Mouse (Mus musculus): ENCODE results near the gene Rin2.

Rin2 gene

GRCm38 (mm10) chr2:145832836-145833221 is 157.8 kb downstream of the Rin2 start:
- DNase-seq, result no peak

DNA sequence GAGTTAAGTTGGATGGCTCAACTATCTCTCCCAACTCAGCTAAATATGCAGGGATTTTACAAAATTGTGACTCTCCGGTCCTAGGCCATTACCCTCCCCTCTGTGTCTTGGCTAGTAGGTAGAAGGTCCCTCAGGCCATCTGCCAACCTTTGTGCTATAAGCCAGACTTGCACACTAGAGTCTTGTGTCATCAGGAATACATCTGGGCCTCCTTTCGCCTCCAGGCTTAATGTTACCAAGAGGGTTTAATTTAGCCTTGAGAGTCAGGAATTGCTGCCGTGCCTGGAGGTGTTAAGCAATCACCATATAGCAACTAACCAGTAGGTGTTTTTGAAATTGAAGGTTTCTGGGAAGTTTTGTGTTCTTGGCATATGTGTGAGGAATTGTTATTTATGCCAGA is 158.3 kb downstream of the Rin2 start:
- DNase-seq, result no peak

GRCm38 (mm10) chr2:145835920-145836319 is 160.9 kb downstream of the Rin2 start:
- no peak for DNase-seq

DNA sequence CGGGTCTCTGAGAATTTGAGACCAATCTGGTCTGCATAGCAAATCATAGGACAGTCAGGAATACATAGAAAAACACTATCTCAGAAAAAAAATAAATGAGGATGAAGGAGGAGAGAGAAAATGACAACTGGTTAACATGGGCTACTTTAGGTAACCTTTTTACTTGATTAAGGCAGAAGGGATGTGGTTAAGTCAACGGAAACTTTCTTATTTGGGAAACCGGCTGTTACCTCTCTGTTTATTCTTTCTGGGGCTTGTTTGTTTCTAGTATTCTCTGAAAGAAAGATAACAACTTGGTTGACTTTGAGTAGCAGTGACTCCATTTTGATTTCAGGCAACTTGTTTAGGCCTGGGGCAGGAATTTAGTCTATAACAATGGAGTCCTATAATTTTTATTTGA is 163.7 kb downstream of the Rin2 start:
- no peak for DNase-seq

DNA sequence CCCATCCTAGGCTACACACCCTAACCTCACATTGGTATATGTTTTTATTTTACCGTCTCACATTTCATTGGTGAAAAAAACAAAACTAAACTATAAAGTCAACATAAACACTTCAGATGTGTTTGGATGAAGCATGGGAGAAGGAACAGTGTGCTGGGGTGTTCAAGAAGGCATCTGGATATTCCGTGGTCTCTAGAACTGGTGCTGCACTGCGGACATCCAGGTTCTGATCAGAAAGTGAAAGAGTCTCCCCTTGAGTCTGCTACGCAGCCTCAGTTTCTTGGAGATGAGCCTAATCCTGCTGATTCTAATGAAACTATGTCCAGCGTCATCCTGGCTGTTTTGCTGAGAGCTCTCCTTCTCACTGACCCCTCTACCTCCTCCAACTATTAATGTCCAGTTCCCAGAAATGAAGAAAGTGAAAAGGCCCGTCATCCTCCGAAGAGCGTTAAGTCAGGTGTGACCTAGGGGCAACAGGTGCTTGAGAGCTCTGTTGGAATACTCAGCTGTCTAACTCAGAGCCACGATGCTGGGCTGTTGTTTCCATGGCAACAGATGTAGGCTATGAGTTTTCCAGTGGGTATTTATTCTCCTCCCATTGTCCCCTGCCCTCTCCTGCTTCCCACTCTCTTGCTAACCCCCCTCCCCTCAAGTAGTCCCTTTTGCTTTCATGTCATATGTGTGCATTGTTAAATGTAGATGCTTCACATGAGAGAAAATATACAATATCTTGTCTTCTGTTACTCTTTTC is 164.7 kb downstream of the Rin2 start:
- no peak for DNase-seq

DNA sequence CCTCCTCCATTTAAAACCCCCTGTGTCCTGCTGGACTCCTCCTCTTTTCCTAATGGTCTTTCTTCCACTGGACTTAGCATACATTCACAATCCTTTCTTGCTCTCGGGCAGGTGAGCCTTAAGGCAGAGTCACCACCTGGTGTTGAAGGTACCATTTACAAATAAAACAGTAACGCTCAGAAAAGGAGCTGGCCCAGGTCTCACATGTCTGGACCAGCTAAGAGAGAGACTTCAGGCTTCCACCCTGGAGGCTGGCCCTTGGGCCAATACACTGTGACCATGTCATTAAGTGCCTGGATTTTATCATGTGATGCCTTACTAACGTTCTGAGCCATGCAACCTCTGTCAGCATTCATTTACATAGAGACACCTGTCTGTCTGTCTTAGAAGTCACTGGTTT is 165.3 kb downstream of the Rin2 start:
- DNase-seq, result no peak

- no peak for DNase-seq
Measured at GRCm38 (mm10) chr2:145840910-145841870, 166.2 kb downstream of the Rin2 start.

- DNase-seq, result no peak
Measured at GRCm38 (mm10) chr2:145843322-145843721, 168.3 kb downstream of the Rin2 start.

DNA sequence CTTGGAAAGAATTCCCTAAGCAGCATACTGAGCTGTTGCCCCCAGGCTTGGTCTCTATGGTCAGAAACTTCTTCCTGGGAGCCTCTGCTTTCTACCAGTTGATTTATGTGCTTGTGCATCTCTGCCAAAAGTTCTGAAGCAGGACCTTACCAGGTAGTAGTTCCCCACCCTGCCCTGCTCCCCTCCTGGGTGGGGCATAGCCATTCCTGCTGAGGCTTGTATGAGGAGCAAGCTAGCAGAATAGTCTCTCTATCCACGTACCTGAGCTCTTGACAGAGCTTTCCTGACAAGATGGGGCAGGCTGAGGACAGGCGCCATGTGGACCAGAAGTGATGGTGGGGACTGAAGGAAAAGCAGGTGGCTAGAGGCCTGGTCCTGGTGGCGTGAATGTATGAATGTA is 171.6 kb downstream of the Rin2 start:
- no peak for DNase-seq

DNA sequence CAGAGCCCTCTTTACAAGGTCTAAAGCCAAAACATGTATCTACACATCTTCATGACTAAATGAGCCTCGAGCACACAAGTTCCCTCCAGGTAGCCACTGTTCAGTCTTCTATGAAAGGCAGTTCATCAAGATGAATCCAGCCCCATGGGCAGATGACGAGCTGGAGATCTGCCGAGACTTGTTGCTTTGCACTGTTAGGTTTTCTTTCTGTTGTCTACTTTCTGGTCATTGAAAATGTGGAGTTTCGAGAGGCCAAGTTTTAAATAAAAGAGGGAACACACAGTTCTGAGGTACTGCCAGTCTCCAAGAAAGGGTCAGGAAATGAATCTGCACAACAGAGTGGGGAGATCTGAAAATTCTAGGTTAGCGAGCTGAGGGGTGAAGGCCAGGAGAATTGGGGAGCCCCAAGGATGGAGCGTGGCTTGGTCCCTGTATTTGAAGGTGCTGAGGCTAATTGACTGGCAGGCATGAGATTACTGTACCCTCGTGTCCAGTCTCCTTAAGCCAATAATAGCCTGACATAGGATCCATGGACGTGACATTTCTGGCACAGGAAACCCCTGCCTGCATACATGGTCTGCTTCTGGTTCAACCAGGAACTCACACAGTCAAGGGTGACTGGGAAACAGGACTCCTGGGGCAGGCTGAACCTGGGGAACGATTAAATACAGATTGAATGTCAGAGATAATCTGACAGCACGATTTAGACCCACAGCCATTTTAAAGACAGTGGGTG is 174.3 kb downstream of the Rin2 start:
- DNase-seq, result no peak

DNA sequence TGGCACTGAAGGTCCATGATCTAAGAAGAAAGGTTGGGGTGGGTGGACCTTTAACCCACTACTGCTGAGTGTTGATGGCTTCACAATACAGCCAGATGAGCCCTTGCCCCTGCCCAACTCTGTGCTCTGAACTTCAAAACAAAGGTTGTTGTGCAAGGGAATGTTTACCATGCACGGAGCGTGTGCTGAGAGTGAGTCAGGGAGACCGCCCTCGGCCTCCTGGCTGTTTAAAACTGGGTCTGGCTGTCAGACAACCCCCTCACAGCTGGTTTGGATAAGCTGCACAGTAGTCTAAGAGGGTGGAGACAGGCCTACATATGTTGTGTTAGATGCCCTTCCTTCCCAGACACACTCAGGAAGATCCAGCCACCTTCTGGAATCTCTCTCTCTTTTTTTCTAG is 175.8 kb downstream of the Rin2 start:
- DNase-seq, result no peak

GRCm38 (mm10) chr2:145855831-145856230 is 180.8 kb downstream of the Rin2 start:
- no peak for DNase-seq

- DNase-seq, result no peak
Measured at GRCm38 (mm10) chr2:145857864-145858263, 182.8 kb downstream of the Rin2 start.

DNA sequence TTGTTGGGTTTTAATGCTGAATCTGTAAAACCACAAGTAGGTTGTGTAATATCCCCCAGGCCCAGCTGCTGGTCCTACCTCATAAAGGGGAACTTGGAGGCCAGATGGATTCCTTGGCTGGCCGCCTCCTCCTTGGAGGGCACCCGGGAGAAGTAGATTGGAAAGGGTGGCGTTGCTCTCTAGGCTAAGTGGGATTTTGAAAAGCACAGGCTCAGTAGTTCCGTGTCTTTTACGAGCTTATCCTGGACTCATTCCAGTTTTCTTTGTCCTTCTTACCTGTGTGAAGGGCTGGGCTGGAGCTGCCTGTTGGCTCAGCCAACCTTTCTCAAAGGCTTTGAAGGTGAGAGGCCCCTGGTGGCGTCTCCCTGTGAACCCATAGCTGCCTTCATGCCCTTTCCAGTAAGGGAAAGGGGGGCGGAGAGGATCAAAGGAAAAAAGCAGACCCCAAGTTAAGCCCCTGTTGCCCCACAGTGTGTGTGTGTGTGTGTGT is 184.5 kb downstream of the Rin2 start:
- DNase-seq, result no peak

GRCm38 (mm10) chr2:145859932-145860801 is 185.2 kb downstream of the Rin2 start:
- peak; percentile 11 to 25 for DNase-seq

- no peak for DNase-seq
Measured at GRCm38 (mm10) chr2:145861193-145862123, 186.4 kb downstream of the Rin2 start.

GRCm38 (mm10) chr2:145862206-145862817 is 187.3 kb downstream of the Rin2 start:
- DNase-seq, result no peak

- no peak for DNase-seq
Measured at GRCm38 (mm10) chr2:145865344-145865743, 190.3 kb downstream of the Rin2 start.

DNA sequence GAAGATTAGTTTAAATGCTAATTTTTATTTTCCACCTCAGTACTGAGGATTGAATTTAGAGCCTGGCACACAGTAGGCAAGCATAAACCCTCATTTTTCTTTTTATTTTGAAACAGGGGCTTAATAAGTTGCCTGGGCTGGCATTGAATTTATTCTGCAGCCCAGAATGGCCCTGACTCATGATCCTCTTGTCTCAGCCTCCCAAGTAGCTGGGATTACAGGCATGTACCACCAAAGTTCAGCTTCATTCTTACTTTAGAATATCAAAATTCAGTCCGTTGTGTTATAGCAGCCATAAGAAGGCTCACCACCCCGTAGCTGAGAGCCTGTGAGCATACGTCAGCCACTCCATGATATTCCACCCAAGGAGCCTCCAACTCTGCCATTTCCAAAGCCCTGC is 191.2 kb downstream of the Rin2 start:
- DNase-seq, result no peak

DNA sequence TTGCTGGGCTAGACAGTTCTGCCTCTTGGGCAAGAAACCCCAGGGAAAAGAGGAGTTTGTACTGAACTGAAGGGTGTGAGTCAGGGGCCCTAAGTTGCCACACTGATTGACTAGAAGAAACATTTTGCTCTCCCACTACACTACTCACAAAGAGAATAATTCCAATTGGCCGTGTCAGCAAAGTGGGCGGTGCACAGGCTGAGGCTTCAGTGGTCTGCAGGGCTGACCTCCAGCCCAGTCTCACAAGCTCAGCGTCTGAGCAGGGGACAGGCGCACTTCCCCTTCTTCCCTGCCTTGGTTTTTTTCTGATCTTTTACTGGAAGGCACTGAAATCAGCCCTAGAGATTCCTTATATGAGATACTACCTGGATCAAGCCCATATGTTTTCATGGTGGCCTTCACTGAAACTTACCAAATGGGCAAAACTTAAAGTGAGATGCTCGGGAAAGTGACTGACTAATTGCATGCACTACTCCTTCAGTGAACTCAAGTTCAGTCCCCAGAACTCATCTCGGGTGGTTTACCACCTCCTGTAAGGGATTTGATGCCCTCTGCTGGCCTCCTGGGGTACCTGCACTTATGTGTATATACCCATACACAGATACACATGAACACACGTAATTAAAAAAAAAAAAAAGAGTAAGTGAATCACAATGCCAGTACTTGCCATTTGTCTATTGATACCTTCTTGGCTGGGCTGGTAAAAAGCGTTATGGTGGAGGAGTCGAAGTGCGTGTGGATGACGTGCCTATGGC is 191.9 kb downstream of the Rin2 start:
- DNase-seq, result no peak

Measured in spleen, adult 18-20 months (tissue).